Comparison of ENCODE assay signal across 14 mouse cellular contexts in the genomic region with DNA sequence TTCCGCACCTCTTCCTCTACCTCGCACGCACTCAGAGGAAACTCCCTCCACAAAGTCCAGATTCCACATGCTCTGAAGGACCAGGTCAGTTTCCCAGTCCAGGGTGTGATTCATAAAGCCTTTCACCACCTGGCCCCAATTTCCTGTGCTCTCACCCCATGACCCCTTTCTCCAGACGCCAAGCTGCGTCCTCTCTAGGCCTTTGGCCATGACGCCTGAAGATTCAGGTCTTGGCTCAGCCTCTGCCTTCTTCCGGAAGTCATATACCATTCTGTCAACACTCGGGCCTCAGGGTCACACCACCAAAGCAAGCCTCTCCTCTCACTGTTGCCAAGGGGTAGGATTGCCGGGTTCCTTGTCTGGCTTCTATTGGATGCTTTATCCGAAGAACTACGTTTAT.
A peak's percentile ranks its signal among the peaks of the same experiment; 100 is the strongest.
DNase-seq lines count a peak whose midpoint lies in the region; TF ChIP-seq lines count a peak whose summit lies in the region.
"Had no signal": no experiment of that assay in that cellular context is flagged by ENCODE, and none has a peak within 500 bp of the region (broad histone marks: within the 10 kb centered on the region; RNA-seq: fewer than 3 reads in every experiment).

No protein-coding gene starts in this region.

- intact Hi-C loops in heart, postnatal 10 days (cut with DNase I): no loop called here

- TF ChIP-seq CTCF in cerebellum, adult 2 months (IDR thresholded peaks at IDR 0.05; ENCODE audit: borderline replicate concordance, insufficient read depth, low read depth, low read length): no peak

- DNase-seq in 416B (ENCODE audit: low read depth): peak; percentile 5
- DNase-seq in adrenal gland, adult 2 months: peak; percentile 83
- DNase-seq in heart, postnatal 10 days: peak; percentile 44 to 58
- DNase-seq in kidney, postnatal 4 days: peak; percentile 78 to 85
- no peak for DNase-seq in frontal cortex, postnatal 14 days (ENCODE audit: low spot score in 2 of 2)
- DNase-seq in spleen, postnatal 4 days (ENCODE audit: low spot score in 2 of 2): no peak
- DNase-seq in cerebellum, adult 2 months: no peak
- no peak for DNase-seq in cerebellum, postnatal 36 days
- DNase-seq: cerebellum, adult 8-10 months; gastrocnemius, postnatal 36 days; thymus, adult 18-20 months had no signal

- H3K27me3 ChIP-seq in cerebellum, adult 2 months (ENCODE audit: control insufficient read depth, insufficient read depth, low read length): no peaks in the 10 kb centered on the region
- H3K27me3 ChIP-seq: limb, embryonic 12.5 days; neural tube, embryonic 13.5 days; Patski had no signal

- TF ChIP-seq POLR2A in cerebellum, adult 2 months (IDR thresholded peaks at IDR 0.05; ENCODE audit: borderline replicate concordance, insufficient read depth, low read length): no peak

- no peak overlapping the region for H3K4me3 ChIP-seq in cerebellum, adult 2 months (replicated peaks; ENCODE audit: insufficient read depth, low read depth, low read length)
- H3K4me3 ChIP-seq: limb, embryonic 12.5 days; neural tube, embryonic 13.5 days had no signal

- no peaks in the 10 kb centered on the region; the same call in 1 of the 2 replicates for H3K4me1 ChIP-seq in cerebellum, adult 2 months (ENCODE audit: control insufficient read depth, insufficient read depth, low read length)

- no peak overlapping the region for H3K27ac ChIP-seq in cerebellum, adult 2 months (ENCODE audit: insufficient read depth, low read length)
- H3K27ac ChIP-seq: limb, embryonic 12.5 days; neural tube, embryonic 13.5 days had no signal

- 68% methylated on average over 11 of the region's 11 CpGs for WGBS in cerebellum, adult 2 months

Comparison
In these comparisons a context has a peak if more than half of its experiments do, and no peak if none do; other contexts are left out.
1. DNase-seq: peak in 416B (single experiment), adrenal gland, adult 2 months (single experiment), heart, postnatal 10 days (2 of 2) and kidney, postnatal 4 days (2 of 2); none in frontal cortex, postnatal 14 days (0 of 2), spleen, postnatal 4 days (0 of 2), cerebellum, adult 2 months (0 of 2) and cerebellum, postnatal 36 days (0 of 2).